Mouse (Mus musculus): ENCODE results near the gene Pih1d1. TPM values are rescaled to one million over a fixed set of nuclear protein-coding genes. Genes with fewer than 3 reads are reported as not detected.

Pih1d1 gene
- total RNA-seq, 1 experiment = 70.2 TPM

- Histone ChIP-seq H3K36me3 (ENCODE audit: control insufficient read depth, insufficient read depth, low read length, poor library complexity, severe bottlenecking) (no peaks in the 10 kb centered on the region), H3K9me3 (ENCODE audit: control insufficient read depth, insufficient read depth, low read depth, low read length) (no peaks in the 10 kb centered on the region), H3K27ac (ENCODE audit: insufficient read depth, low read depth, low read length, poor library complexity, severe bottlenecking) (no peak overlapping the region), H3K4me1 (ENCODE audit: control insufficient read depth in 2 of 2, insufficient read depth in 2 of 2, low read length in 2 of 2, poor library complexity in 1 of 2) (peaks cover 0 to 20% of the 10 kb centered on the region in 2 experiments; a peak in 1 of 4 replicates), H3K9ac (ENCODE audit: insufficient read depth, low read depth, low read length, poor library complexity, severe bottlenecking) (no peak overlapping the region), H3K4me3 (ENCODE audit: insufficient read depth in 1 of 2, low read depth in 1 of 2, low read length in 2 of 2, poor library complexity in 1 of 2, severe bottlenecking in 1 of 2) (no peak overlapping the region)
- in situ Hi-C loops (cut with MboI; ENCODE audit: low sequenced_read_pairs in 2 of 2, unreplicated experiment in 2 of 2) = no loop called here
- no peak for DNase-seq (ENCODE audit: low read depth, low spot score)
- TF ChIP-seq ZC3H11A (IDR thresholded peaks at IDR 0.05; ENCODE audit: borderline replicate concordance, low read depth, low read length) = no peak
- no peak for TF ChIP-seq MAFK (IDR thresholded peaks at IDR 0.05; ENCODE audit: insufficient read depth, low read depth, low read length)
- TF ChIP-seq CHD2 (IDR thresholded peaks at IDR 0.05; ENCODE audit: low read depth, low read length) = no peak
- TF ChIP-seq ZNF384 (IDR thresholded peaks at IDR 0.05; ENCODE audit: low read depth, low read length) = no peak
- TF ChIP-seq HCFC1 (IDR thresholded peaks at IDR 0.05; ENCODE audit: borderline replicate concordance, insufficient read depth, low read length) = no peak
Measured at GRCm38 (mm10) chr7:45135370-45135769, 18.7 kb upstream of the Pih1d1 start.

GRCm38 (mm10) chr7:45135993-45136567 lies 18.0 kb upstream of the Pih1d1 start, which contains the start of the genes Gm45713 and Flt3l:
TSS of gene Gm45713 (minus strand) at chr7:45136231.
TSS of gene Flt3l (minus strand) at chr7:45136432.
- Histone ChIP-seq H3K36me3 (ENCODE audit: control insufficient read depth, insufficient read depth, low read length, poor library complexity, severe bottlenecking) (no peaks in the 10 kb centered on the region), H3K4me3 (ENCODE audit: insufficient read depth in 1 of 2, low read depth in 1 of 2, low read length in 2 of 2, poor library complexity in 1 of 2, severe bottlenecking in 1 of 2) (peak within 1 kb of the TSS; percentile 38 to 56; a peak in 3 of 4 replicates), H3K4me1 (ENCODE audit: control insufficient read depth in 2 of 2, insufficient read depth in 2 of 2, low read length in 2 of 2, poor library complexity in 1 of 2) (peaks cover 0 to 18% of the 10 kb centered on the region in 2 experiments; a peak in 1 of 4 replicates), H3K27ac (ENCODE audit: insufficient read depth, low read depth, low read length, poor library complexity, severe bottlenecking) (no peak within 1 kb of the TSS), H3K9me3 (ENCODE audit: control insufficient read depth, insufficient read depth, low read depth, low read length) (no peaks in the 10 kb centered on the region), H3K9ac (ENCODE audit: insufficient read depth, low read depth, low read length, poor library complexity, severe bottlenecking) (peak within 1 kb of the TSS; percentile 55; the same call in 1 of the 2 replicates)
- TF ChIP-seq ZNF384 (IDR thresholded peaks at IDR 0.05; ENCODE audit: low read depth, low read length) (no peak), MAFK (IDR thresholded peaks at IDR 0.05; ENCODE audit: insufficient read depth, low read depth, low read length) (no peak), HCFC1 (IDR thresholded peaks at IDR 0.05; ENCODE audit: borderline replicate concordance, insufficient read depth, low read length) (no peak), ZC3H11A (IDR thresholded peaks at IDR 0.05; ENCODE audit: borderline replicate concordance, low read depth, low read length) (peak; percentile 42; the same call in 1 of the 2 replicates)
- peak; percentile 63 for DNase-seq (ENCODE audit: low read depth, low spot score)
- in situ Hi-C loops (cut with MboI; ENCODE audit: low sequenced_read_pairs in 2 of 2, unreplicated experiment in 2 of 2) = no loop called here

- no peak for DNase-seq (ENCODE audit: low read depth, low spot score)
- H3K4me3 ChIP-seq (ENCODE audit: insufficient read depth in 1 of 2, low read depth in 1 of 2, low read length in 2 of 2, poor library complexity in 1 of 2, severe bottlenecking in 1 of 2) = no peak overlapping the region
- in situ Hi-C loops (cut with MboI; ENCODE audit: low sequenced_read_pairs in 2 of 2, unreplicated experiment in 2 of 2) = no loop called here
- TF ChIP-seq ZC3H11A (IDR thresholded peaks at IDR 0.05; ENCODE audit: borderline replicate concordance, low read depth, low read length) = no peak
- no peak for TF ChIP-seq CHD2 (IDR thresholded peaks at IDR 0.05; ENCODE audit: low read depth, low read length)
- no peak overlapping the region for H3K9ac ChIP-seq (ENCODE audit: insufficient read depth, low read depth, low read length, poor library complexity, severe bottlenecking)
- H3K36me3 ChIP-seq (ENCODE audit: control insufficient read depth, insufficient read depth, low read length, poor library complexity, severe bottlenecking) = peaks cover 10% of the 10 kb centered on the region
- no peaks in the 10 kb centered on the region for H3K9me3 ChIP-seq (ENCODE audit: control insufficient read depth, insufficient read depth, low read depth, low read length)
- peaks cover 0 to 11% of the 10 kb centered on the region in 2 experiments; a peak in 1 of 4 replicates for H3K4me1 ChIP-seq (ENCODE audit: control insufficient read depth in 2 of 2, insufficient read depth in 2 of 2, low read length in 2 of 2, poor library complexity in 1 of 2)
- H3K27ac ChIP-seq (ENCODE audit: insufficient read depth, low read depth, low read length, poor library complexity, severe bottlenecking) = no peak overlapping the region
Measured at GRCm38 (mm10) chr7:45137171-45138006, 16.7 kb upstream of the Pih1d1 start.

- no peak for DNase-seq (ENCODE audit: low read depth, low spot score)
- in situ Hi-C loops (cut with MboI; ENCODE audit: low sequenced_read_pairs in 2 of 2, unreplicated experiment in 2 of 2) = no loop called here
- H3K4me3 ChIP-seq (ENCODE audit: insufficient read depth in 1 of 2, low read depth in 1 of 2, low read length in 2 of 2, poor library complexity in 1 of 2, severe bottlenecking in 1 of 2) = no peak overlapping the region
- H3K9me3 ChIP-seq (ENCODE audit: control insufficient read depth, insufficient read depth, low read depth, low read length) = no peaks in the 10 kb centered on the region
- peaks cover 0 to 11% of the 10 kb centered on the region in 2 experiments; a peak in 1 of 4 replicates for H3K4me1 ChIP-seq (ENCODE audit: control insufficient read depth in 2 of 2, insufficient read depth in 2 of 2, low read length in 2 of 2, poor library complexity in 1 of 2)
- H3K27ac ChIP-seq (ENCODE audit: insufficient read depth, low read depth, low read length, poor library complexity, severe bottlenecking) = no peak overlapping the region
- no peak for TF ChIP-seq ZNF384 (IDR thresholded peaks at IDR 0.05; ENCODE audit: low read depth, low read length)
- no peak for TF ChIP-seq ZC3H11A (IDR thresholded peaks at IDR 0.05; ENCODE audit: borderline replicate concordance, low read depth, low read length)
- TF ChIP-seq HCFC1 (IDR thresholded peaks at IDR 0.05; ENCODE audit: borderline replicate concordance, insufficient read depth, low read length) = no peak
- no peak for TF ChIP-seq MAFK (IDR thresholded peaks at IDR 0.05; ENCODE audit: insufficient read depth, low read depth, low read length)
- TF ChIP-seq CHD2 (IDR thresholded peaks at IDR 0.05; ENCODE audit: low read depth, low read length) = no peak
- H3K36me3 ChIP-seq (ENCODE audit: control insufficient read depth, insufficient read depth, low read length, poor library complexity, severe bottlenecking) = peaks cover 19% of the 10 kb centered on the region
- H3K9ac ChIP-seq (ENCODE audit: insufficient read depth, low read depth, low read length, poor library complexity, severe bottlenecking) = no peak overlapping the region
Measured at GRCm38 (mm10) chr7:45138403-45138802, 15.7 kb upstream of the Pih1d1 start.
